Mouse (Mus musculus) limb, embryonic 13.5 days (tissue): Measurements from ENCODE around the gene Fcgr1. TPM values are rescaled to one million over a fixed set of nuclear protein-coding genes. Genes with fewer than 3 reads are reported as not detected.
"Not testable (repeated sequence)": the region's sequence is repeated elsewhere in the genome, so short reads cannot be mapped to it uniquely, and the experiment has no call there.

Experiments used
- ATAC-seq: fragments of 200-750 bp; cut with Nextera tagmentation; 2 replicates; pipeline ENCODE4 v1.8.0; 2017; ENCODE audit warnings: low read depth, moderate number of reproducible peaks, moderate TSS enrichment; ENCODE audit not compliant: low FRiP score
- H3K27ac ChIP-seq: fragments of 300-500 bp; sonication (generic); 2 replicates; pipeline ENCODE4 v1.5.1; 2015; ENCODE audit warnings: inconsistent platforms, mild to moderate bottlenecking, moderate library complexity
- H3K27me3 ChIP-seq: fragments of 300-500 bp; sonication (generic); 2 replicates; pipeline ENCODE4 v1.6.1; 2015; ENCODE audit warnings: mild to moderate bottlenecking, inconsistent platforms
- H3K36me3 ChIP-seq: fragments of 300-500 bp; sonication (generic); 2 replicates; pipeline ENCODE4 v1.6.1; 2015; ENCODE audit warnings: inconsistent platforms, mild to moderate bottlenecking, moderate library complexity
- H3K4me1 ChIP-seq: fragments of 300-500 bp; sonication (generic); 2 replicates; pipeline ENCODE4 v1.6.1; 2015; ENCODE audit warnings: inconsistent platforms
- H3K4me2 ChIP-seq: fragments of 300-500 bp; sonication (generic); replicated peaks from 2 replicates; pipeline ENCODE4 v1.6.1; 2015; ENCODE audit warnings: inconsistent platforms, mild to moderate bottlenecking, moderate library complexity
- H3K4me3 ChIP-seq: fragments of 300-500 bp; sonication (generic); 2 replicates; pipeline ENCODE4 v1.5.1; 2015; ENCODE audit warnings: moderate library complexity, mild to moderate bottlenecking, inconsistent platforms
- H3K9ac ChIP-seq: fragments of 300-500 bp; sonication (generic); 2 replicates; pipeline ENCODE4 v1.6.1; 2015; ENCODE audit warnings: mild to moderate bottlenecking, inconsistent platforms
- H3K9me3 ChIP-seq: fragments of 300-500 bp; sonication (generic); 2 replicates; pipeline ENCODE4 v1.6.1; 2016; ENCODE audit warnings: inconsistent platforms
- WGBS: fragments of 180-500 bp; shearing (Covaris S2); methylation state at CpG from one replicate; pipeline ENCODE4 v1.1.7; 2015; 5-methylcytosine and 5-hydroxymethylcytosine counted together
- polyA plus RNA-seq: library from polyadenylated mRNA; unstranded; fragments of >200 nt; fragmentation: Nextera tagmentation; extraction: Ambion mirVana; gene quantifications from 2 replicates; pipeline ENCODE4 v1.2.1, GENCODE M21; 2015

Fcgr1 gene
- polyA plus RNA-seq, 1 experiment from 2014 or later, result 1.7 TPM

DNA sequence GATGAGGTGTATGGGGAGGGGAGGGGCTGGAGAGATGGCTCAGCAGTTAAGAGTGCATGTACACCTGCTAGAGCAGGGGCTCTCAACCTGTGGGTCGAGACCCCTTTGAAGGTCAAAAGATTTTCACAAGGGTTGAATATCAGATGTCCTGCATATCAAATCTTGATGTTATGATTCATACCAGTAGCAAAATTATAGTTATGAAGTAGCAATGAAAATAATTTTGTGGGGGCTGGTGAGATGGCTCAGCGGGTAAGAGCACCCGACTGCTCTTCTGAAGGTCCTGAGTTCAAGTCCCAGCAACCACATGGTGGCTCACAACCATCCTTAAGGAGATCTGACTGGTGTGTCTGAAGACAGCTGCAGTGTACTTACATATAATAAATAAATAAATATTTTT is 3.0 kb downstream of the Fcgr1 start:
- 96% methylated on average over 3 of the region's 3 CpGs for WGBS

DNA sequence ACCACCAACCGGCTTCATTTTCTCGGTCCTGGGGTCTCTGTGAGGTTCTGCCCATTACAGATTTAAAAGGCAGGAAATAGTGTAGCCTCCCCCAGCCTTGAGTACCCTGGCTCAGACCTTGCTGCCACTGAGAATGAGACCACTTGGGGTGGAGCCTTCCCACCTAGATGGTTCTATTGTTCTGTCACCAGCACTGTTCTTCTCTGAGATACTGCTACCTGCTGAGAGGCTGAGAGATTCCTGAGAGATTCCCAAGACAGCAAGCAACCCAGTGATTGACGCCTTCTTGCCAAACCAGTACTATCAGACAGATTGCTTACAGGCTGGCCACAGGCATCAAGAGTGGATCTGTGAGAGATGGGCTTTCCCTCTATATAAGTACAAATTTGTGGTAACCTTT is 4.6 kb downstream of the Fcgr1 start:
- 69% methylated on average over 3 of the region's 3 CpGs for WGBS
- ATAC-seq, result no peak
- no peak overlapping the region for H3K4me3 ChIP-seq

More for the DNA sequence above, 3.0 kb downstream of the Fcgr1 start:
- not testable (repeated sequence) for H3K4me1 ChIP-seq, H3K27ac ChIP-seq, H3K4me3 ChIP-seq, H3K4me2 ChIP-seq, H3K9me3 ChIP-seq, ATAC-seq, H3K9ac ChIP-seq, H3K27me3 ChIP-seq, H3K36me3 ChIP-seq

DNA sequence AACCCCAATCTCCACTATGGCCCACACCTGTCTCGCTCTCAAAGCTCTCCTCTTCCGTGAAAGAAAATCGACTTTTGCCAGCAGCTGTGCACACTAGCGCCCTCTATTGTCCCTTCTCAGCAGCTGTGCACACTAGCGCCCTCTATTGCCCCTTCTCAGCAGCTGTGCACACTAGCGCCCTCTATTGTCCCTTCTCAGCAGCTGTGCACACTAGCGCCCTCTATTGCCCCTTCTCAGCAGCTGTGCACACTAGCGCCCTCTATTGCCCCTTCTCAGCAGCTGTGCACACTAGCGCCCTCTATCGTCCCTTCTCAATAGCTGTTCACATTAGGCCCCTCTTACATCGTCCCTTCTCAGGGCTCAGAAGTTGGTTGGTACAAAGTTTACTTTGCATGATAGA is 6.4 kb downstream of the Fcgr1 start:
- WGBS, result 89% methylated on average over 11 of the region's 11 CpGs
- H3K4me3 ChIP-seq, ATAC-seq, H3K4me2 ChIP-seq, H3K4me1 ChIP-seq, H3K27ac ChIP-seq, H3K9ac ChIP-seq, H3K36me3 ChIP-seq, H3K9me3 ChIP-seq: not testable (repeated sequence)
- H3K27me3 ChIP-seq, result peaks cover 18% of the 10 kb centered on the region

More for the DNA sequence above, 4.6 kb downstream of the Fcgr1 start:
- Histone ChIP-seq H3K9ac (no peak overlapping the region), H3K27ac (no peak overlapping the region), H3K9me3 (no peaks in the 10 kb centered on the region), H3K4me2 (no peak overlapping the region), H3K36me3 (no peaks in the 10 kb centered on the region), H3K4me1 (no peaks in the 10 kb centered on the region), H3K27me3 (peaks cover 6% of the 10 kb centered on the region)

DNA sequence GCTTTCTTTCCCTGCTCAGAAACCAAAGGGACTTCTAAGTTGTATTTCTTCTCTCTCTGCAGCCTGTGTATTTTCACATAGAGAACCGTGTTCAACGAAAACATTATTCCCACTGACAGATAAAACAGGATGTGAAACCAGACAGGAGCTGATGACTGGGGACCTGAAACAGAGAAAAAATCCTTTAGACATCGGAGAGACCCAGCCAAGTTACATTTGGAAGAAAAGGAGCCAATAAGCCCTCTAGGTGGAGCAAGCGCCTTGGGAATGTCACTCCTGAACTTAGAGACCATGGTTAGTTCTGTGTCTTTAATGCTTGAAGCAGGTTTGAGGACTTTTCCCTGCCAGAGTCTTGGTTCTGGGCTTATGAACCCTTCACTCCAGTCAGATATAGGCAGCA is 9.3 kb downstream of the Fcgr1 start:
- H3K9ac ChIP-seq, result peak overlapping the region; percentile 43
- no peaks in the 10 kb centered on the region for H3K4me1 ChIP-seq
- no peak overlapping the region for H3K27ac ChIP-seq
- 15% methylated on average over 4 of the region's 4 CpGs for WGBS
- no peak overlapping the region for H3K4me3 ChIP-seq
- no peak for ATAC-seq
- no peaks in the 10 kb centered on the region for H3K36me3 ChIP-seq
- H3K4me2 ChIP-seq, result peak overlapping the region; percentile 40
- no peaks in the 10 kb centered on the region for H3K9me3 ChIP-seq
- peaks cover 21% of the 10 kb centered on the region for H3K27me3 ChIP-seq

DNA sequence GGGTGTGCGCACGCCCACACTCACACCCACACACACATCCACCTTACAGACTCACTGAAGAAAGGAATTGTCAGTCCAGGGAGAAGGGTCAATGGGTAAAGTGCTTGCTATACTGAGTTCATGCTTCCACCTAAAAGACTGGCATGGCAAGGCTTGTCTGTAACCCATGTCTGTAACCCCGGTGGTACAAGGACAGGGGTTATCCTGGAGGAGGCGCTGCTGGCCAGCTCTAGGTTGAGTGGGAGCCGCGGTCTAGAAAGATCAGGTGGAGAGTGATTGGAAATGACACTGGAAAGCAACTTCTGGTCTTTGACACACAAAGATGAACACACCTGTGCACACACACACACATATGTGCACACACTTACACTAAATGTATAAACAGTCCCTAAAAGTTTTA is 13.1 kb downstream of the Fcgr1 start:
- peaks cover 6% of the 10 kb centered on the region; the same call in 1 of the 2 replicates for H3K4me1 ChIP-seq
- no peak overlapping the region for H3K9ac ChIP-seq
- H3K36me3 ChIP-seq, result no peaks in the 10 kb centered on the region
- no peaks in the 10 kb centered on the region for H3K9me3 ChIP-seq
- no peak for ATAC-seq
- peaks cover 17% of the 10 kb centered on the region for H3K27me3 ChIP-seq
- 58% methylated on average over 6 of the region's 6 CpGs for WGBS
- H3K27ac ChIP-seq, result no peak overlapping the region
- no peak overlapping the region for H3K4me3 ChIP-seq
- no peak overlapping the region for H3K4me2 ChIP-seq

DNA sequence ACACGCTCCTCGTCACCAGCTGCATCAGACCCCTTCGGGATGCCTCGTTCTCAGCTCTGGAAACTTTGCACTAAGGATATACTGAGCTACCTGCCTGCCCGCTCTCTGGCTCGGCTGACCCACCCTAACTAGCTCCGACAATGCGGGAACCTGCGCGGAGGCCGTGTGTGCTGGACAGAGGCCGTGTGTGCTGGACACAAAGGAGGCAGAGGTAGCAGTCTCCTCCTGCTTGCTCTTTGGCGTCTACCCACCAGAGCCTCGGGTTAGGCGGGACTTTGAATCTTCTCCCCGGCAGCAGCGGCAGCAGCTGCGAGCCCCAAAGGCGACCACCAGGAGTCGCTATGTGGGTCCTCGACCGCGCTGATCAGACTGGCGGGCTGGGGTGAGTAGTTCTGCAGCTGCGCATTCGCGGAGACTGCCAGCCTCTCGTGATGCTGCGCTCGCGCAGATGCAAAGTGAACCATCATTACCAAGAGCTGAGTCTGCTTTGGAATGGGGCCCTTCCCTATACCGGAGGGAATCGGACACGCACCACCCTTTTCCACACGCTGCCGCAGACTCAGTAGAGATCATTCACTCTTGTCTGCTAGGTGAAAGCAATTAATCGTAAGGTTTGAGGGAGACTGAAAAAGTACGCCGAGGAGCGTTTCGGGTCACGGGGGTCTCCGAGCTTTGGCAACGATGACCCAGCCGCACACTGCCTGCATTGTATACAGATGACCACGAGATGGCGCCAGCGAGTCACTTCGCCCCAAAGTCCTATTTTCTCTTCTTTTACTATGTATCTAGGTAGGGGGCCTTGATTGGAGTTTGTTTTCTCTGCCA is 15.8 kb downstream of the Fcgr1 start:
- Histone ChIP-seq H3K36me3 (no peaks in the 10 kb centered on the region), H3K9me3 (no peaks in the 10 kb centered on the region), H3K27ac (peak overlapping the region; percentile 88), H3K4me3 (peak overlapping the region; percentile 52), H3K27me3 (peaks cover 5% of the 10 kb centered on the region), H3K4me1 (peaks cover 6% of the 10 kb centered on the region; the same call in 1 of the 2 replicates), H3K9ac (peak overlapping the region; percentile 73), H3K4me2 (peak overlapping the region; percentile 81)
- peak; percentile 97 for ATAC-seq
- WGBS, result under 1% methylated on average over 49 of the region's 49 CpGs

DNA sequence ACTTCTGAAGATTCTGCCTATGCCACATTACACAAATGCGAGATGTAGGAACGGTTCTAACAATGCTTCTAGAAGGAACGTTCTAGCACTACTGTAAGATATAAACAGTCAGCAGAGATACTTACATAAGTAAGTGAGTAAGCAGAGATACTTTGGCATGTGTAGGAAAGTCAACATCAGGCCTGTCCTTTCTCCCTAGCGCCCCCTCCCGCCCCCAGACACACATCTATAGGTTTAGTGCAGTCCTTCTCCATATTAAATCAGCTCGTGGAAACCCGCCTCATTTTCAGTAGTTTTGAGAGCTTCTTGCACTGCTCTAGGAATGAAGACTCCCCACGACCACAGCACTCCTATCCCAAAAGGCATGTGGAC is 16.4 kb downstream of the Fcgr1 start:
- no peaks in the 10 kb centered on the region for H3K36me3 ChIP-seq
- H3K27ac ChIP-seq, result peak overlapping the region; percentile 88
- WGBS, result 19% methylated on average over 8 of the region's 8 CpGs
- H3K4me1 ChIP-seq, result peaks cover 6% of the 10 kb centered on the region; the same call in 1 of the 2 replicates
- H3K9me3 ChIP-seq, result no peaks in the 10 kb centered on the region
- H3K4me3 ChIP-seq, result peak overlapping the region; percentile 52
- peak overlapping the region; percentile 73 for H3K9ac ChIP-seq
- H3K27me3 ChIP-seq, result peaks cover 3% of the 10 kb centered on the region
- ATAC-seq, result no peak
- H3K4me2 ChIP-seq, result peak overlapping the region; percentile 81

DNA sequence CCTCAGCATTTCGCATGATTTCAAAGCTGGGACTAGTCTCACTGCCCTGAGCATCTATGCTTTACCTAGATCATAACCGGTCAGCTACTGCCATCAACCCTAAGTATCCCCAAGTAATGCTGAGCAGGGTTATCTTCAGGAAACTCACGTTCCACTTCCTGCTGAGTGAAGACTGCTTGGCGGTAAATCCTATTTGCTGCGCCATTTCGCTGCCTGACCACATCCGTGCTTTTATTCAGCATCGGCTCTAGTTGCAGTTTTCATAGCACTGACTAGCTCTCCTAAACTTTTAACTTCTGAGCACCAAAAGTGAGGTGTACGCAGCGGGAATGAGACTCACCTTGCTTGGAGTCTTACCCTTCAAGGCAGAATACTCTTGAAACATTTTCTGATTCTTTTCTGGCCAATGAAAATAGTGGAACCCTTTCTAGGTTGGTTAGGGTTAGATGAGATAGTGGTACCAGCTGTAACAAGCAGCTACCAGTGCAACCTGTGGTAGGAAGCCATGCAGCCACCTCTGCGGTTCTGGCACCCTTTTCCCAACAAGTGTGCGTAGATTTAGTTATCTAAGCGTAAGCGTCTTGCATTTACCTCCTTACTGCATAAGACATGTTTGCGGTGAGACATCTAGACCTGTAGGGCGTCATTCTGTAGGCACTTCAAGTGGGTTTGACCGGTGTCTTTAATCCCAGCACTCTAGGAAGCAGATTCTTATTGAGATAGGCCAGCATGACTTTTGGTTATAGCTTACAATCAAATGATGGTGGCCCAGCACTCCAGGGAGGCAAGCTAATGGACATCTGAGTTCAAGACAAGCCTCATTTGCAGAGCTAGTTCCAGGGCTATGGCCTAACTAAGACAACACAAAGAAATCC is 19.9 kb downstream of the Fcgr1 start:
- 90% methylated on average over 17 of the region's 17 CpGs for WGBS
- no peak for ATAC-seq
- Histone ChIP-seq H3K27ac (no peak overlapping the region), H3K9ac (no peak overlapping the region), H3K9me3 (no peaks in the 10 kb centered on the region), H3K36me3 (no peaks in the 10 kb centered on the region), H3K4me2 (no peak overlapping the region), H3K4me3 (no peak overlapping the region), H3K4me1 (peaks cover 6% of the 10 kb centered on the region; the same call in 1 of the 2 replicates), H3K27me3 (no peaks in the 10 kb centered on the region)

DNA sequence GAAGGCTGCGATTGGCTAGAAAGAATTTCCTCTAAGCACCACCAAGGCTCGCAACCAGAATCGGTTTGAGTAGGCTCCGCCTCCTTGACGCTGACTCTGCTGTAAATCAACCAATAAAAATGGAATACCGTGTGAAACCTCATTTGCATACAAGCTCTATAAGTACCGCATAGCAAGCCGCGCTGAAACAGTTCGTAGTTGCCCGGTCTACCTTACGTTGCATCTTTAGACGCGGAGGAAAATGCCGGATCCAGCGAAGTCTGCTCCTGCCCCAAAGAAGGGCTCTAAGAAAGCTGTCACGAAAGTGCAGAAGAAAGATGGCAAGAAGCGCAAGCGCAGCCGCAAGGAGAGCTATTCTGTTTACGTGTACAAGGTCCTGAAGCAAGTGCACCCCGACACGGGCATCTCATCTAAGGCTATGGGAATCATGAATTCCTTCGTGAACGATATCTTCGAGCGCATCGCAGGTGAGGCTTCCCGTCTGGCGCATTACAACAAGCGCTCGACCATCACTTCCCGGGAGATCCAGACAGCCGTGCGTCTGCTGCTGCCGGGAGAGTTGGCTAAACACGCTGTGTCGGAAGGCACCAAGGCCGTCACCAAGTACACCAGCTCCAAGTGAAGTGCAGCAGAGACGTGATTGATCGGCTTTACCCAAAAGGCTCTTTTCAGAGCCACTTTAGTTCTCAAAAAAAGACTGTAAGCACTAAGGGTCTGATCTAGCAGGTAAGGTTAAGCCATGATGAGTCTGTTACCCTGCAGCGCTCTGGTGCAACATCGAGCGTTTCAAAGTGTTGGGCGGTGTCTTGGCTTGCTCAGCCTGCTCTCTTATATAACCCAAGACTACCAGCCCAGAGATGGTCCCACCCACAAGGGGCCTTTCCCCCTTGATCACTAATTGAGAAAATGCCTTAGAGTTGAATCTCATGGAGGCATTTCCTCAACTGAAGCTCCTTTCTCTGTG is 24.0 kb downstream of the Fcgr1 start, which contains the start of gene Hist2h2bb:
TSS of gene Hist2h2bb (plus strand) at position 242 of the 964 bp plus-strand sequence.
- peak; percentile 98 for ATAC-seq
- Histone ChIP-seq H3K4me1 (peaks cover 5% of the 10 kb centered on the region), H3K36me3 (no peaks in the 10 kb centered on the region), H3K27me3 (no peaks in the 10 kb centered on the region), H3K4me3 (peak within 1 kb of the TSS; percentile 59), H3K9me3 (no peaks in the 10 kb centered on the region), H3K27ac (peak within 1 kb of the TSS; percentile 97), H3K9ac (peak within 1 kb of the TSS; percentile 84), H3K4me2 (peak within 1 kb of the TSS; percentile 84)
- under 1% methylated on average over 45 of the region's 45 CpGs for WGBS

DNA sequence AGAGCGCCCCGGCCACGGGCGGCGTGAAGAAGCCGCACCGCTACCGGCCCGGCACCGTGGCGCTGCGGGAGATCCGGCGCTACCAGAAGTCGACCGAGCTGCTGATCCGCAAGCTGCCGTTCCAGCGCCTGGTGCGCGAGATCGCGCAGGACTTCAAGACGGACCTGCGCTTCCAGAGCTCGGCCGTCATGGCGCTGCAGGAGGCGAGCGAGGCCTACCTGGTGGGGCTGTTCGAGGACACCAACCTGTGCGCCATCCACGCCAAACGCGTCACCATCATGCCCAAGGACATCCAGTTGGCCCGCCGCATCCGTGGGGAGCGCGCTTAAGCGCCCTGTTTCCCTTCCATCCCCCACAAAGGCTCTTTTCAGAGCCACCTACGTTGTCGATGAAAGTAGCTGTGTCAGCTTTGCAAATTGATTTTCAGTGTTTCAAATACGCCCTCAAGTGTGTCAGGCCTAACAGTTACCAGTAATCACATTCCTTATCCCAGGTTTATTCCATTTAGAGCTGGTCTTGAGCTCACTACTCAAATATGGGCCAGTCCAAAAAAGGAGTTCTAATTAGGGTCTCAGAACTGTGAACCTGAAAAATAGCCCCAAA is 24.9 kb downstream of the Fcgr1 start:
- not testable (repeated sequence) for H3K36me3 ChIP-seq, H3K27me3 ChIP-seq, H3K9me3 ChIP-seq
- Histone ChIP-seq H3K27ac (peak overlapping the region; percentile 97), H3K4me1 (peaks cover 14% of the 10 kb centered on the region), H3K4me3 (peak overlapping the region; percentile 59), H3K9ac (peak overlapping the region; percentile 78), H3K4me2 (peak overlapping the region; percentile 84)
- WGBS, result 0% methylated on average over 11 of the region's 44 CpGs
- peak; percentile 22 for ATAC-seq
